Mouse (Mus musculus) cerebellum, postnatal 36 days (tissue): ENCODE measurements around the gene Aldob.

Experiments
- DNase-seq, 2 experiments: peaks; one replicate each; pipeline ENCODE4 v3.0.0; 2021 to 2022; ENCODE audit warnings: mixed read lengths in 2 of 2

Aldob gene

DNA sequence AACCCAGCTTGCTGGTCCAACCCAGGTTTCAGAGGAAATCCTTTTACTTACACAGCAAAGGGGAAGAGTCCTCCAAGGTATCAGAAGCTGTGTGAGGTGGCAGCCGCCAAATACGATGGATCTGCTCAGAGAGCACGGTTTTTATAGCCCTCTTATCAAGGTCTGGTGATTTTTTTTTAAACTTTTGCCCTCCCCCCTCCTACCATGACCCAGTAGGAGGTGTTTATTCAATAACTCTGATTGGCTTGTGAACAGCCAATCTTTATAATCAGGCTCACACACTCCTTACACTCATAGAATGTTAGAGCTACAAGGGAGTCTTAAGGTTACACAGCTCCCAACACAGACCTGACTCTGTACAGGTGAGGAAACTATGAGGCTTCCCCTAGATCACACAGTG, at the start of gene Aldob:
Gene Aldob, minus strand, starts transcription at position 164 of the 400 bp plus-strand sequence.
- DNase-seq: no peak

DNA sequence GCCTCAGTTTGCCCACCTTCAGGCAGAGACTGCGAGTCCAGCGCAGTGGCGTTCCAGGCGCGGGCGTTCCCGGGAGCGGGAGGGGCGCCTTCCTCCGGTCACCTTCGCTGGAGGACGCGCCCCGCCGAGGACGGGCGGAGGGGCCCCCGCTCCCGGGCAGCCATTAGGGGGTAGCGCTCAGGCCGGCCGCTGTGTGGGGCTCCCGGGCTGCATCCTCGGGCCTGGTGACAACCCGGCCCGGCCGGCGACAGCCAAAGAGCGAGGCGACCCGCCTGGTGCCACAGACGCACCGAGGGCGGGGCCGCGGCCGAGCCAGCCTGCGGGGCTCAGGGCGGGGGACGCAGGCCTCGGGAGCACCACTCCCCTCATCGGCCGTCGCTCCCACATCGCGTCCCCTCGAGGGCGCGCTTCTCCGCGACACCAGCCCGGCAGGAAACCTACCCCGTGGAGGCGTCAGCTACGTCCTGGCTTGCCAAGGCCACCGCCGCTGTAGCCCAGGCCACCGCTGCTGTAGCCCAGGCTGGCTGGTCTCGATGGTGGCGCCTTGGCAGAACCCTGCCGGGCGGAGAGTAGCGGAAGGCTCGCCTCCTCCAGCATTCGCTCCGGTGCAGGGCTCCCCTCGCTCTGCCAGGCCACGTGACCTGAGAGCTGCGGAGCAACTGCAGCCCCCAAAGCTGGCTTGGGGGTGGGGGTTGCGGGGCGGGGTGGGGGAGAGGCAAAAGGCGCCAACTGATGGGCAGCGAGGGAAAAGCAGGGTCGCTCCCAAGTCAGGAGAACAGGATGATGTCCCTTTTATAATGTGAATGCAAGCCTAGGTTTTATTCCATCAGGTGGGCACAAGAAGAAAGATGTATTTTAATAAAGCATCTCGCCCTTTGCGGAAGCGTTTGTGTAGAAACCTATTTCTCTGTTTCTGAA, 48.1 kb upstream of the Aldob start, which contains the start of gene Tmem246:
Gene Tmem246, minus strand, starts transcription at position 694 of the 918 bp plus-strand sequence.
- peak; percentile 80 for DNase-seq

DNA sequence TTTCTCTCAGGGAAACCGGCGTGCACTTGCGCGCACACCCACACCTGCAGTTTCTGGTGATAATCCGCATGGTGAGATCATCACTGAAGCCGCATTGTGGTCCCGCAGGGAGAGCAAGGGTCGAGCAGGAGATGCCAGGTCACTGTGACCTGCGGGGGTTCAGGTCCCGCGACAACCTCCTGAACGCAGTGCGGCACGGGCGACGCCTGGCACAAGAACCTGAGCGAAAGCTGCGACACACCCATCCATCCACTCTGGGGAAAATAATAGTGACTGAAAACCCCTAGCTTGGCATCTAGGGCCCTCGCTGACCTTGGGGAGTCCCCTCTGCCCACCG, 47.5 kb upstream of the Aldob start:
- DNase-seq: peak in 1 of 2 experiments; percentile 78

DNA sequence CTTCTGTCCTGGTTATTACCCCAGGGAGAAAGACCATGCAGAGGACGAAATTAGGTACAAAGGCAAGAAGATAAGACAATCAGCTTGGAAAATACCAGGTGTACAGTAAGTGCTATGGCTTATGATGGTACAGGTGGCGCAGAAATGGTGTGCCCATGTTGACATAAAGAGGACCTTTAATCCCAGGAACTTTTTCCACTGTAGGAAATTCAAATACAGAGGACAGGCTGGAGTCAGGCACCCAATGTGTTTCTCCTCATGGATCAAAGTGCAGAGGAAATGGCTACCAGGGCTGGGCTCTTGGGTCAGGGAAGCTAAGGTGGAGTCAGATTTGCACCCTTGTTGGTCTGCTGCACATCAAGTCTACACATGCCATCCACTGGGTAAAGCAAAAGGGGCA, 40.8 kb upstream of the Aldob start:
- no peak for DNase-seq

- no peak for DNase-seq
Observed at GRCm38 (mm10) chr4:49586811-49587210, 37.5 kb upstream of the Aldob start.

GRCm38 (mm10) chr4:49585524-49586101, 36.3 kb upstream of the Aldob start:
- no peak for DNase-seq

GRCm38 (mm10) chr4:49583965-49584831, 34.9 kb upstream of the Aldob start:
- DNase-seq: no peak

DNA sequence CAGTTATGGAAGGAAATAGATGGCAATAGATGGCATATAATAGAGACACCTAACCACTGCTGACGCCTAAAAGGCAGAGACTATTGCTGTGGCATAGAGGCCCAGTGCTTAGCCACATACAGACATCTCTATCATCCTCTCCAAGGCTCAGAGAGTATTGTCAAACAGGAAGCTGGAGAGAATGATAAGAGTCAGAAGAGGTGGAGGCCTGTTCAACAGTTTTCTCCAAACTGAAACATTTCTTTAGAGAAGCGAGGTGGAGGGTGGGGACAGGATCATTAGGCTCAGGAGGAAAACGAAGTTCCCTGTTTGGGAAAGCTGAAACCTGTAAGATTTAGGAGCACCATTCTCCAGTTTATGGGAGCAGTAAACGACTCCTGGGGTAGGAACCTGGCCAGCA, 31.9 kb upstream of the Aldob start:
- DNase-seq: no peak

DNA sequence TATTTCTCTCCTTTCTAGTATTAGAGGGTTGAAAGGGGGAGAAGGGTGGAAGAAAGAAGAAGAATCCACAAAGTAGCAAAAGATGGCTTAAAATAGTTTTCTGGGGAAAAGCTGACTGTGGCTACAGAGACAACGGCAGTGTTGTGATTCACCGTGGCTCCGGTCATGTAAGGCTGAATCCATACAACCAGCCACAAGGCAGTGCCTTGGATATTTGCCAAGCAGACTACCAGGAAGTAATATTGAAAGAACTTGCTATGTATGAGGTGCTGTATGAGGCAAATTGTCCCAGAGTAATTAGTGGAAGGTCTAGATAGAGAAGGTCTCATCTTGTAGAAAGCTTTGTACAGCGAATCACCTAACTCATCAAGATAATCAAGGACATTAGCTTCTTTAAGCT, 22.8 kb upstream of the Aldob start:
- no peak for DNase-seq

DNA sequence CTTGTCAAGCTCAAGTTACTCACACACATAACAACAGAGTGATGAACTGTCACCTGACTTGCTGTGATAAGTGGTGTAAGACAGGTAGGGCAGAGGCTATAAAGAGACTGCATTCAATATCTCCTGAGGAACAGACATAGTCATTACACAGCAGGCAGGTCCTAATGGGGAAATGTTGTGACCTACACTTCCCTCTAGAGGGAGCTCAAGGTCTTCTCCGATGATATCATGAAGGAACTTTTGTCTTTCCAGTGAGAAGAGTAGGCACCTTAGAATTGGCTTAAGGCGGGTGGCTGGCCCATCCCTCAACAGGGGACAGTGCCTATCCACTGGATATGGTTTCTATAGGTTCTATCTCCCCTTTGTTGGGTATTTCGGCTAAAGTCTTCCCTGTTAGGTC, 18.3 kb upstream of the Aldob start:
- peak; percentile 40 to 74 for DNase-seq

- peak; percentile 76 to 82 for DNase-seq
Observed at GRCm38 (mm10) chr4:49559915-49560772, 10.8 kb upstream of the Aldob start.

DNA sequence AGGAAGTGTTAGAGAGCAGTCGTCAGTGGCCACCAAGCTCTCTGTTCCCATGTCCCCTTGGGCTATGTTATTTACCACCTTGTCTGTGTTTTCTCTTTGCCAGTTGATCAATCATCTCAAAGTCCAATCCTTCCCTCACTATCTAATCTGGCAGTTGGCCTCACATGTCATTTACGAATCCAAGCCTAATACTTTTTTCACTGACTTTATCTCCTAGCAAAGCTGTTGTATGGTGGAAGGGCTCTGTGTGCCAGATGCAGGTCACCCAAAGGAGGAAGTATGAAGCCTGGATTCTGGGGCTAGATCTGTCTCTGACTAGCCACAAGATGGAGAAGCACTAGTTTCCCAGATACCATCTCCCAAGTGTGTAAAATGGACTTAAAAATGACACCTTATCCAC, 8.8 kb upstream of the Aldob start:
- no peak for DNase-seq

GRCm38 (mm10) chr4:49557375-49557774, 8.0 kb upstream of the Aldob start:
- DNase-seq: no peak

DNA sequence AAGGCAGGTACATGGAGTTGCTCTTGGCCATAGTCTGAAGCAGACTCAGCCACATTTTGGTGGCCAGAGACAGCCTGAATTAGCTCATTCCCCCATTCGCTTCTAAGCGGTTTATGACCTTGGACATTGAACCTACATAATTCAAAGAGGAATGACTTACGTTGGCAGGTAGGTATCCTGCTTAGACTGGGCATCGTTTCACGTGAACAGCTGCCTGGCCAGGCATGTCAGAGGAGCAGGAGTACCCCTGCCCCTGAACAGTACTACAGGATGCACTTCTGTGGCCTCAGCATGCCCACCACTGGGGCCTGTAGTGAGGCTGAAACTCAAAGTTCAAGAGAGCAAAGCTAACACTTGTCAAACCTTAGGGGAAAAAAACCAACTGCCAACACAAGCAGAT, 4.0 kb upstream of the Aldob start:
- no peak for DNase-seq

DNA sequence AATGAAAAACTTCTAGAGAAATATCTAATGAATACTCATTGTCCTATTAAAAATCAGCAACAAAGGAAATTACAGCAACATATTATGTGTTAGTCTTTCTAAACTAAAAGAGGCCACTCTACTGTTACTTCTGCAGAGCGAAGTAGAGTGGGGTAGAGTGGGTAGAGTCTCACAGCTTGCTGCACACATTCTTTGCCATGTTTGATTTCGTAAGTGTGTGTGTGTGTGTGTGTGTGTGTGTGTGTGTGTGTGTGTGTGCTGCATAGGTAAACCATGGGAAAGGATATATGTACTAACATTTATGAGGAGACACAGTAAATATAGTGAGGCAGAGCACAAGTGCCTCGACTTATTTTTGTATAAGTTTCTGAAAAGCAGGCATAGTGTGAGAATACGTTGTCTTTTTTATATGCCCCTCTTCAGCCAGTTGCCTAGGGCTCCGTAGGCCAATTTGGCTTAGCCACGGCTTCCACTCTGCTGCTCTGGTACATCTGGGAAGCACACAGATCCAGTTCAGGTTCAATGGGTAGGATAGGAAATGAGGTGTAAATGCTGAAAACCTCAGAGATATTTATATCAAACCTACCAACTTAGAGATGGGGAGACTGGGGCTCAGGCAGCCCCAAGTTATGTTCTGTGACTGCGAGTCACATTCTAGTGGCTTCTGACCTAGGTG, 1.7 kb downstream of the Aldob start:
- DNase-seq: no peak

DNA sequence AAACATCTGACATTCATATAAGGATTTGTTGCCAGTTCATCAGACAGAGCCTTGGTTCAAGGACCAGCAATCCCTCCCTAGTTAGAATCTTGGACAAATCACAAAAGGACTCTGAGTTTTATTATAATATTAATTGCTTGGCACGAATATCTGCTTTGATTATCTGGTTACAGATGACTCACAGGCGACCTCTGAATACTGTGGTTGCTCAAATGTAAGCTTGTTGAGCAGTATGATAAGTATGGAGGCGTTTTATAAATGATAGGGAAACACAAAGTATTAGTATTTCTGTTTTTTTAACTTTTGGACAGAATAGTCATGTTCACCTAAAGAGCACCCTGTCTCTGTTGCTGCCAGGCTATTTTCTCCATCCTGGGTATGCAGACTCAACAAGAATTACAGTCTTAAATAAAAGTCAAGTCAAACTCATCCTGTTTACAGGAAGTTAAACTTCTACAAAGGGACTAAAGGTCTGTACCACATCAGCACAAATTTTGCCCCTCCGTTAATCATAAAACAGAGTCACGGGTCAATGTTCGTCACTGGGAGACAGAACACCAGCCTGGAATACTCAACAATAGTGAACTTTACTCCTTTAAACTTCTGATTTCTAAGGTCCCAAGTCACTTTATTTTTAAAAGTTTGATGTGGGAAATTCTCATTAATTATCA, 2.3 kb downstream of the Aldob start:
- no peak for DNase-seq

- DNase-seq: no peak
Observed at GRCm38 (mm10) chr4:49546026-49546425, 3.3 kb downstream of the Aldob start.

- no peak for DNase-seq
Observed at GRCm38 (mm10) chr4:49540966-49541365, 8.4 kb downstream of the Aldob start.

GRCm38 (mm10) chr4:49539665-49540064, 9.7 kb downstream of the Aldob start:
- no peak for DNase-seq

GRCm38 (mm10) chr4:49536671-49537070, 12.7 kb downstream of the Aldob start:
- DNase-seq: no peak

DNA sequence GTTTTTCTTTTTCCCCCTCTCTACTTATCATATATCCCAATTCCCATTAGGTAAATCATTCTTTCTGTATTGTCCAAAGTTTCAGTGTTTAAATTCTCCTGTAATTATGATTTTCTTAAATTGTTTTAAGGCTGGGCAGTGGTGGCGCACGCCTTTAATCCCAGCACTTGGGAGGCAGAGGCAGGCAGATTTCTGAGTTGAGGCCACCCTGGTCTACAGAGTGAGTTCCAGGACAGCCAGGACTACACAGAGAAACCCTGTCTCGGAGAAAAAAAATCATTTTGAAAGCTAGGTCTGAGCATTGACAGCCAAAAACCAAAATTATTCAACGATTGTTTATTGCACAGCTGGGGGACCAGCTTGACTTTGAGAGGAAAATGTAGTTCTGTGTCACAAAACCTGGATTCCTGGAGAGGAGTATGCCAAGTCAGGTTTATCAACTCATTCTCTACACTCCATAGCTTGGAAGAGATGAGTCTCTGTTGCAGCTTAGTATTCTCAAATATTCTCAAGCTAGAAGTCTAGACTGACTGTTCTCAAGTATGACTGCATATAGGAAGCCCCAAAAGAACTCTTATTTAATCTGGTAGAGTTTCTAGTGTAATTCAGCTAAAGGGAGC, 13.6 kb downstream of the Aldob start:
- no peak for DNase-seq
